Mouse (Mus musculus) gonadal fat pad, adult 2 months (tissue): ENCODE data around the gene Gm38392. TPM values are rescaled to one million over a fixed set of nuclear protein-coding genes. Genes with fewer than 3 reads are reported as not detected.
"Not testable (repeated sequence)": the region's sequence is repeated elsewhere in the genome, so short reads cannot be mapped to it uniquely, and the experiment has no call there.

Experiments used
- DNase-seq: peaks from one replicate; pipeline ENCODE4 v3.0.0-alpha.2; 2012; ENCODE audit warnings: low read depth
- polyA plus RNA-seq: library from polyadenylated mRNA; depleted of rRNA; stranded (reverse); fragments of >200 nt; gene quantifications from 2 replicates; pipeline ENCODE4 v1.2.3, GENCODE M21; 2012; rRNA removed

Gm38392 gene
- 0.09 and 0.10 TPM in 2 replicates for polyA plus RNA-seq

DNA sequence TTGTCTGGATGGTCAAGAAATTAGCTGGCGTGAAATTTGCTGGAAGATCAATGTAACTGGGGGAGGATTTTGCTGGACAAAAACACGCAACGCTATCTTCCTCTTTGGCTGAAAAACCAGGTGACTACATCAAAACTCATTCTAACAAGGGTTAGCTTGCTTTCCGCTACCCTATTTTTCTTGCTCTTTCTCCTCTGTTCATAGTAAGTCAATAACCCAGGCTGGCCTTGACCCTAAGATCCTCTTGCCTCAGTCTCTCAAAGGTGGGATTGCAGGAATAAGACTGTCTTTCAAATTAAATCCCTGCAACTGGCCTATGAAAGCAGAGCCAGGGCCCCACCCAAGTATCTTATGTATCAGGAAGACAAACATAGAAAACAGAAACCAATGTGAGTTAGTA, at the start of gene Gm38392:
TSS of gene Gm38392 (minus strand) at position 101 of the 400 bp plus-strand sequence.
- no peak for DNase-seq

- DNase-seq, result peak; percentile 49
Observed at GRCm38 (mm10) chr3:88336058-88337013, 49.3 kb upstream of the Gm38392 start, which contains the start of the genes Tmem79 and Smg5. Tmem79 (minus strand) TSS chr3:88336148. Smg5 (plus strand) TSS chr3:88336260.

DNA sequence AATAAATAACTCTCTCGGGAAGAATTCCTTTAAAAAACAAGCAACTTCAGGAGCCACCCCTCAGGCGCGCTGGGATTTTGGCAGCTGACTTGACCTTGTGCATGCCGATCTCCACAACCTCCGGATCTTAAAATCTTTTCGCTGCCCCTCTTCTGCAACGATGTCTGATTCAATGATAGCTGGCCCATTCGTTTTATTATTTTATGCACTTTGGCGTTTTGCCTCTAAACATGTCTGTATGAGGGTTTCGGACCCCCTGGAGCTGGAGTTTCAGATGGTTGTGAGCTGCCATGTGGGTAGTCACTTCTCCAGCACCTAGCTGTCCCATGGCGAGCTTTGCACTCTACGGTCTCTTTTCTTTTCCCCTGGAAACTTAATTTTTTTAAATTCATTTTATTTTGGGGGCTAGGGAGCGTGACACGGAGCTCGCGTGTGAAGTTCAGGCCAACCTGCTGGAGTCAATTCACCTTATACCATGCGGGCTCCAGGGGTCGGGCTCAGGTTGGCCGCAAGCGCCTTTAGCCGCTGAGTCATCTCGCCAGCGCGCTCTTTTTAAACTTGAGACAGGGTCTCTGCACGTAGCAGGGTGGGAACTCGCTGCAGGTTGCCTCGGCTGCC, 48.5 kb upstream of the Gm38392 start:
- no peak for DNase-seq

DNA sequence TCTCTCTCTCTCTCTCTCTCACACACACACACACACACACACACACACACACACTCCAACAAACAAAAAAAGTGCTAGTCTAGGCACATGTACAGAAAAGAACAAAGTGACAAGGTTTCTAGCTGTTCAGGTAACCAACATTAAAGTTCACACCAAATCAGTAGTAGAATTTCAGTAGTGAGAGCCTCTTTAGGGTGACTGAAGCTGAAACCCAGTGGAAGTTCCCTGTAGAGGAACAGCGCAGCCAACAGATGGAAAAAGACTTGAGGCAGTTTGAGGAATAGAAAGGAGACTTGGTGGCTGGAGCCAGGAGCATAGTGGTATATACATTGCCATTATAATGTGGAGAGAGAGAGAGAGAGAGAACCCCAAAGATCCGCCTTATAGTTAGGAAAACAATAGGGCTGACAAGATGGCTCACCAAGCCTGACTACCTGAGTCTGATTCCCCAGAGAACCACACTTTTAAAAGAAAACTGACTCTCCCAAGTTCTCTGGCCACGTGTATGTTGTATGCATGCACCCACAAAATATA, 48.0 kb upstream of the Gm38392 start:
- no peak for DNase-seq

DNA sequence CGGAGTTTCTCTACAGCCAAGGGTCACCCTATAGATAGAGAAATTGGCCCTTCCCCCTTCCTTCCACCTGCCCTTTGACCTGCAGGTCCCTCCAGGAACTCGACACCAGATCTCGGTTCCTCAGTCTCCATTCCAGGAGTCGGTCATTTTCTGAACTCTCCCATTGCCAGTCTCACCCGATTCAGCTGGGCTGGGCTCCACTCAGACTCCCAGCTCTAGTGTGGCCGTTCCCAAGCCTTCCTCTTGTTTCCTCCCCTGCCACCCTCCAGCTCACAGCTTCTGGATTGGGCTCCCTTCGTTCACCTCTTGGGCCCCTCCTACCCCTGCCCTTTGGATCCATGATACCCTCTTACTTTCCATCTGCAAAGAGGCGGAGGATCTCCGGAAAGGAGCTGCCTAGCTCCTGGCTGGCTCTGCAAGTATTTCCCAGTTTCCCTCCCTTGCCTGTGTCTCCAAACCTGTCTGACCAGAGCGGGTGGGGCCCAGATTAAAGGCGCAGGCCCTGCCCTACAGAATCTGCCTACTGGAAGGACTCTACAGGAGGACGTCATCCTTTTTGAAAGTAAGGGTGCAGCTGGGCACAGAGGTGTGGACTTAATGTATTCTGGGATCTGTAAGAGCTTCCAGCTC, 47.1 kb upstream of the Gm38392 start:
- DNase-seq, result peak; percentile 63

GRCm38 (mm10) chr3:88331282-88331681, 44.3 kb upstream of the Gm38392 start:
- no peak for DNase-seq

GRCm38 (mm10) chr3:88328956-88329355, 41.9 kb upstream of the Gm38392 start:
- no peak for DNase-seq

GRCm38 (mm10) chr3:88324951-88325405, 38.0 kb upstream of the Gm38392 start, which contains the start of gene Glmp:
Glmp (plus strand) TSS chr3:88325023.
- peak; percentile 50 for DNase-seq

DNA sequence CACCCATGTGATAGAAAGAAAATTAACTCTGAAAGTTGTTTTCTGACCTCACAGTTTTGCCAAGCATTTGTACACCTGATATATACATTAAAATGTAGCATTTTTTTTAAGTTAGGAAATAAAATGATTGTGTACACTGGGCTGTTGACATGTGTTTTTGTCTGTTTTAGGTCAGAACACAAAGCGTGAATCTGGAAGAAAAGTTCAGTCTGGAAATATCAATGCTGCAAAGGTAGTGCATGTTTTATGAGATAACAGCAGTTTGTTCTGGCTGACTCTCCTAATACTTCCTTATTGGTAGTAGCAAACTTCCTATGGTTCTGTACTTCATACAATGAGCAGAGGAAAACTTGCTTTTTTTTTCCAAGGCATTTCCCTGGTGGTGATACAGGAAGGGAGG, 12.2 kb upstream of the Gm38392 start:
- DNase-seq, result no peak

- DNase-seq, result peak; percentile 10
Observed at GRCm38 (mm10) chr3:88297321-88297851, 10.4 kb upstream of the Gm38392 start.

- peak; percentile 96 for DNase-seq
Observed at GRCm38 (mm10) chr3:88296561-88297318, 9.7 kb upstream of the Gm38392 start, which contains the start of the genes Tsacc and Cct3. Tsacc (minus strand) TSS chr3:88296999. Cct3 (plus strand) TSS chr3:88297116.

DNA sequence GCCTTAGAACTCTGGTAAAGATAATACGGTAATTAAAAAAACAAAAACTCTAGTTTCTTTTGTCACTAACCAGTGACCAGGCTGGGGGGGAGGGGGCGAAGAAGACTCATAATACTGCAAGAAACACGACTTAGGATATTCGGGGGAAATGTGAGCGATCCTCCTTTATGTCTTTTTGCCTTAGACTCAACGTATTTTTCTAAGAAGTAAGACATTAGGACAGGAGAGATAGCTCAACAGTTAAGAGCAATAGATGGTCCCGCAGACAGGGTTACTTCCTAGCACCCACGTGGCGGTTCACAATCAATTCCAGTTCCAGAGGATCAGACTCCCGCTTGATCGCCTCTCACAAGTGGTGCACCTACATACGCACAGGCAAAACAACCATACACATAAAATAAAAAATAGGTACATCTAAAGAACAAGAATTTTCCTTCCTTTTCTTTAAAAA, 9.1 kb upstream of the Gm38392 start:
- DNase-seq, result no peak

- not testable (repeated sequence) for DNase-seq
Observed at GRCm38 (mm10) chr3:88295272-88295671, 8.3 kb upstream of the Gm38392 start.

GRCm38 (mm10) chr3:88291970-88292369, 5.0 kb upstream of the Gm38392 start:
- DNase-seq, result no peak

GRCm38 (mm10) chr3:88288133-88288713, 1.2 kb upstream of the Gm38392 start:
- DNase-seq, result not testable (repeated sequence)

DNA sequence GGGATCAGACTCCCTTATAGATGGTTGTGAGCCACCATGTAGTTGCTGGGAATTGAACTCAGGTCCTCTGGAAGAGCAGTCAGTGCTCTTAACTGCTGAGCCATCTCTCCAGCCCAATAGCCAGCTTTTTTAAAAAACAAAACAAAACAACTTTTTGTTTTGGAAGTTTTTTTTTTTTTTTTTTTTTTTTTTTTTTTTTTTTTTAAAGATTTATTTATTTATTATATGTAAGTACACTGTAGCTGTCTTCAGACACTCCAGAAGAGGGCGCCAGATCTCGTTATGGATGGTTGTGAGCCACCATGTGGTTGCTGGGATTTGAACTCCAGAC, 1.5 kb downstream of the Gm38392 start:
- DNase-seq, result not testable (repeated sequence)

GRCm38 (mm10) chr3:88284815-88285564, 2.0 kb downstream of the Gm38392 start:
- DNase-seq, result not testable (repeated sequence)

DNA sequence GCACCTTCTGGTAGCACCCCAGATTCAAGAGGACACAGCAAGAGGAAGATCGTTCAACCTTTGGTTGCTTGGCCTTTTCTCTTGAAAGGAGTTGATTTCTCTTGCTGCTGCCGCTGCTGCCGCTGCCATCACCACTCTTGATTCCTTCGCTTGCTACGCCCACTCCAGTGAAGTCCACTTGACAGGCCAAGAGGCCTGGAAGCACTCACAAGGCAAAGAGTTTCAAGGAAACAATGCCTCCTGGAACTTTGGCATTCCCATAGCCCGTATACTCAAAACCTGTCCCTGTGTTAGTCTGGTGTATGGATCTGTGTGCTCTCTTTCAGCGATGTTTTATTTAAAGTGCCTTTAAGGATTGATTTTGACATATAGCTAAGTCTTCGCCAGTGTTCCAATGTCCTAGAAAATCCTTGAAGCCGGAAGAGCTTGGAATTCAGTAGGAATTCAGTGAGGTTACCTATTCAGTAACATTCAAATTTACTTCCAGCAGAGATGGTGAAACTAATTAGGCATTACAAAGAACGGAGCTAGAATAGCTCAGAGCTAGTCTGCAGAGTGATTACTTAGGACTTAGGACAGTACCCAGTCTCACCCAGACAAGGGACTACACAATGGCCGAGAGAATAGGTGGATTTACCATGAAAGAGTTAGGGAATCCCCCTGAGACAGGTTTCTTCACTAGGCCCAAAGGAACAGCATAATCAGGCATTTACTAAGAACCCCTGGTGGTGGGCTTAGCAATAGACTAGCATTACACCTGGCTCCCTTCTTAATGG, 5.7 kb downstream of the Gm38392 start:
- not testable (repeated sequence) for DNase-seq

- DNase-seq, result no peak
Observed at GRCm38 (mm10) chr3:88280035-88280434, 7.0 kb downstream of the Gm38392 start.
